Mouse (Mus musculus) E14TG2a.4 (cell line): Measurements from ENCODE around the gene Ttll8.

Experiments
- CTCF ChIP-seq: conservative IDR thresholded peaks from 2 replicates; pipeline ENCODE4 v1.5.1; 2014; ENCODE audit warnings: low read length
- NANOG ChIP-seq: IDR thresholded peaks from 2 replicates; pipeline ENCODE4 v1.6.1; 2014; ENCODE audit warnings: borderline replicate concordance, low read length, mixed read lengths
- POU5F1 ChIP-seq: IDR thresholded peaks from 2 replicates; pipeline ENCODE4 v1.6.1; 2014; ENCODE audit warnings: low read length, borderline replicate concordance

DNA sequence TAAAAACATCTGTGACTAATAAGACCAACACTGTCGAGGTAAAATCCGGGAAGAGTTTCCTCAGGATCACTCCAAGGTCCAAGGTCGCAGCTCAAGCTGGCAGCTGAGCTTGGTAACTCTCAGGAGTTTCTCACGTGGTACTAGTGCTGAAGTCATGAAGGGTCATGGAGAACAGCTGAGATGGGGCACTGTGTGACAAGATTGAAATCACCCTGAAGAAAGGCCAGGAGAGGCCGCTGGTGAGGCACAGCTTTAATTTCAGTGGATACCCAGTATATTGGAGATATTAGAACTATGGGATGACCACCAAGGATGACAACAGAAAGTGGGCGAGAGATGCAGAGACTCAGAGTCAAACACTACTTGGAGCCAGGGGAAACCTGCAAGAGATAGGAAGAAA, 7.4 kb downstream of the Ttll8 start:
- TF ChIP-seq CTCF, result no peak
- no peak for TF ChIP-seq NANOG
- TF ChIP-seq POU5F1, result no peak
